Mouse (Mus musculus) ovary, adult 10 weeks (tissue): ENCODE measurements around the gene Inip. TPM values are rescaled to one million over a fixed set of nuclear protein-coding genes. Genes with fewer than 3 reads are reported as not detected.

ENCODE experiments used
- polyA plus RNA-seq: library from polyadenylated mRNA; stranded (reverse); fragments of 350-450 nt; fragmentation: Illumina TruSeq; extraction: RNeasy Lipid Tissue Mini Kit (QIAGEN cat#74804); gene quantifications from one replicate; pipeline ENCODE4 v1.2.3, GENCODE M21; 2014

The Inip gene
- 74.2 TPM for polyA plus RNA-seq

DNA sequence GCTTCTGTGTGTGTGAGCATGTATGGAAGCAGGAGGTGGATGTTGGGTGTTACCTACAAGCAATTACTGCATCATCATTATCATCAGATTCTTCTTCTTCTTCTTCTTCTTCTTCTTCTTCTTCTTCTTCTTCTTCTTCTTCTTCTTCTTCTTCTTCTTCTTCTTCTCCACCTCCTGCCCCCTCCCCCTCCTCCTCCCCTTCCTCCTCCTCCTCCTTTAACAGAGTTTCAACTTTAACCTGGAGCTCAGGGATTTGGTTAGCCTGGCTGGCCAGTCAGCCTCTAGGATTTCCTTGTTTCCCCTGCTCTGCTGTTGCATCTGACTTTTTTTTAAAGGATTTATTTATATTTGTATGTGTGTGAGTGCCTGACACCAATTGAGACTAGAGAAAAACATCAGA, at the start of gene Inip:
Gene Inip (minus strand): TSS at position 101 of the 400 bp plus-strand sequence.

DNA sequence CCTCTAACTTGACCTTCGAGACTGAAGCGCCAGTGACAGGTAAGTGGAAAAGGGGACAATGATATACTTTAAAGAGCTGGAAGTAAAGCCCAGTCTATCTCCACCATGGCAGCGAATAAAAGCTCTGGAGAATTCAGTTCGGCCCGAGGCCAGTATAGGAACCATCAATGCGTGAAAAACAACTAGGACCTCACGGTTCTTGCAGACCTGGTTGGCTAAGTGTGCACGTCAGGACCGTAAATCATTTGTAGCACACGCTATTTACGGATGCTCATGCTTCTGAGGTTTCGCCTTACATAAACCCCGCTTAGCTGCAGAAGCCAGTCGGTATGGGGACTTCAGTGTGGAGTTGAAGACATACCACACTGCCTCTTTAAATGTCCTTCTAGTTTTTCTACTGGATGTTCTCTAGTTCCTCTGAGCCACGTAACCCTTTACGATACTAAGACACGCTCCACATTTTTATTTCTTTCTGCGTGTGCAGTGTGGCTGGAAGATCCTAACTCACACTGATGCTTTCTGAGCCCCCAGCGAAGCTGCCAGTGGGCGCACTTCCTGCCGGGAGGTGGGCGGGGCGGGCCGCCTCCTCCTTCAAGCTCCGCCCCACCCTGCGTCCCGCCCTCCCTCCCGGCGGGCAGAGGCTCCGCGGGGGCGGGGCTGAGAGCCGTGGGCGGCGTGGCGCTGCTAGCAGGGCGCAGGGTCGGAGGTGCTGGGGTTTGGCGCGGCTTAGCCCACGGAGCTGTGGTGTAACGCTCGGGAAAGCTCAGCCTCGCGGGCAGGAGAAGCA, 4.0 kb upstream of the Inip start, which contains the start of gene Snx30:
Gene Snx30 (plus strand): TSS at position 660 of the 787 bp plus-strand sequence.

Other genes with a start within 250 kb of the Inip start
- 130 TPM for gene Hsdl2, start 220.0 kb downstream of the Inip start, polyA plus RNA-seq
- 6.4 TPM for gene E130308A19Rik, start 175.4 kb downstream of the Inip start, polyA plus RNA-seq
- 5.8 TPM for gene Snx30, start 4.3 kb upstream of the Inip start, polyA plus RNA-seq
- not detected for gene Slc46a2, start 113.5 kb upstream of the Inip start, polyA plus RNA-seq
- gene Mup4, start 159.1 kb upstream of the Inip start, polyA plus RNA-seq = not detected
- gene Mup6, start 162.7 kb upstream of the Inip start, polyA plus RNA-seq = 1.4 TPM